Mouse (Mus musculus) small intestine, adult 2 months (tissue): Measurements from ENCODE around the gene Rasl12. TPM values are rescaled to one million over a fixed set of nuclear protein-coding genes. Genes with fewer than 3 reads are reported as not detected.

Source experiments
- H3K27ac ChIP-seq: fragments of 200-500 bp; 2 replicates; pipeline ENCODE4 v1.5.1; 2012; ENCODE audit warnings: low read depth, low read length, control low read depth, inconsistent platforms; ENCODE audit not compliant: insufficient read depth
- H3K27me3 ChIP-seq: fragments of 200-500 bp; 2 replicates; pipeline ENCODE4 v1.6.1; 2012; ENCODE audit warnings: mild to moderate bottlenecking, moderate library complexity, low read length, inconsistent platforms; ENCODE audit not compliant: control insufficient read depth, insufficient read depth
- H3K36me3 ChIP-seq: fragments of 200-500 bp; 2 replicates; pipeline ENCODE4 v1.6.1; 2012; ENCODE audit warnings: mild to moderate bottlenecking, low read length, control low read depth, inconsistent platforms; ENCODE audit not compliant: control insufficient read depth, insufficient read depth
- H3K4me1 ChIP-seq: fragments of 200-500 bp; 2 replicates; pipeline ENCODE4 v1.6.1; 2012; ENCODE audit warnings: low read length, inconsistent platforms, mixed read lengths; ENCODE audit not compliant: control insufficient read depth, insufficient read depth, insufficient read length
- H3K4me3 ChIP-seq: fragments of 200-500 bp; 2 replicates; pipeline ENCODE4 v1.5.1; 2012; ENCODE audit warnings: low read depth, mild to moderate bottlenecking, control low read depth, inconsistent platforms, low read length, moderate library complexity
- CTCF ChIP-seq: fragments of 200-500 bp; IDR thresholded peaks from 2 replicates; pipeline ENCODE4 v1.5.1; 2012; ENCODE audit warnings: low read depth, mild to moderate bottlenecking, control low read depth, inconsistent platforms, low read length, moderate library complexity, mixed read lengths; ENCODE audit not compliant: insufficient replicate concordance, insufficient read length; ENCODE audit errors: extremely low read depth
- POLR2A ChIP-seq: fragments of 200-500 bp; IDR thresholded peaks from 2 replicates; pipeline ENCODE4 v1.6.1; 2012; ENCODE audit warnings: low read depth, mild to moderate bottlenecking, control low read depth, inconsistent platforms, low read length, moderate library complexity
- WGBS: fragments of 180-500 bp; shearing (Covaris S2); methylation state at CpG from one replicate; pipeline ENCODE4 v1.1.7; 2018; 5-methylcytosine and 5-hydroxymethylcytosine counted together
- polyA plus RNA-seq: library from polyadenylated mRNA; depleted of rRNA; stranded (reverse); fragments of >200 nt; gene quantifications from 2 replicates; pipeline ENCODE4 v1.2.3, GENCODE M21; 2012

Gene Rasl12
- polyA plus RNA-seq, 1 experiment, result 1.4 TPM

DNA sequence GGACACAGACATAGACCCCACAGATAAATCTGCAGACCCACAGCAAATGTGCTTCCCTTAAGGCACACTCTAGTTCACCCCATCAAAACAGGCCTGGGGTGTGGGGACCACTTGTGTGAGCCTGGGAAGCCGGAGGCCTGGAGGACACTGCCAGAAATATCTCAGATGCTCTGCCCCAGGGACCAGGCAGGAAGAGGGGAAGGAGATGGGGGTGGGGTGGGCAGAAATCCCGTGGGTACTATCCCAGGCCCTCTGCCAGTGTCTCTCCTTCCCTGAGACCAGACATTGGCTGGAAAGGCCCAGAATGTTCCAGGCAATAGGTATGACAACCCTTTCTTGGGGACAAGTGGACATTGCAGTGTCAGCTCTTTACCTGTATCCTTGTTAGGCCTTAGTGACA, 4.7 kb upstream of the Rasl12 start:
- Histone ChIP-seq H3K36me3 (no peaks in the 10 kb centered on the region), H3K4me1 (peaks cover 13% of the 10 kb centered on the region), H3K4me3 (no peak overlapping the region), H3K27ac (no peak overlapping the region), H3K27me3 (peaks cover 10% of the 10 kb centered on the region; the same call in 1 of the 2 replicates)
- WGBS, result 53% methylated on average over 2 of the region's 2 CpGs
- TF ChIP-seq POLR2A (no peak), CTCF (no peak)

DNA sequence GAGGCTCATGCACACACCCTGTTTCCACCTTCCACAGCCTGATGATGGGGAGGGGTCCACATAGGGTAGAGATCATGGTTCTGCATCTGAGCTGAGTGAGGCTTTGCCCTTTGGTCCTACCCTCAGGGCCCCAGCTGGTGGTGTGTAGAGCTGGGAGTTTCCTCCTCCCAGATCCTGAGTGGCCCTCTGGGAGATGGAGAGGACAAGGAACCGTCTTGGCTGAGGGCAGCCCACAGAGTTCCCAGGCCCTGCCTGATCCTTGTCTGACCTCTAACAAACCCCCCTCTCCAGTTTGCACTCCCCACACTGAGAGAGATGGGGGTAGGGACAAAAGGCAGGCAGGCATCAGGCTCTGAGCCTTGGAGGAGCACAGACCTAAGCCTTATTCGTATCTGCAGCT, 3.9 kb upstream of the Rasl12 start:
- H3K36me3 ChIP-seq, result no peaks in the 10 kb centered on the region
- no peak overlapping the region for H3K27ac ChIP-seq
- no peak for TF ChIP-seq CTCF
- no peak for TF ChIP-seq POLR2A
- peaks cover 10% of the 10 kb centered on the region; the same call in 1 of the 2 replicates for H3K27me3 ChIP-seq
- H3K4me3 ChIP-seq, result no peak overlapping the region
- peaks cover 13% of the 10 kb centered on the region for H3K4me1 ChIP-seq
- WGBS, result 62% methylated on average over 2 of the region's 2 CpGs

DNA sequence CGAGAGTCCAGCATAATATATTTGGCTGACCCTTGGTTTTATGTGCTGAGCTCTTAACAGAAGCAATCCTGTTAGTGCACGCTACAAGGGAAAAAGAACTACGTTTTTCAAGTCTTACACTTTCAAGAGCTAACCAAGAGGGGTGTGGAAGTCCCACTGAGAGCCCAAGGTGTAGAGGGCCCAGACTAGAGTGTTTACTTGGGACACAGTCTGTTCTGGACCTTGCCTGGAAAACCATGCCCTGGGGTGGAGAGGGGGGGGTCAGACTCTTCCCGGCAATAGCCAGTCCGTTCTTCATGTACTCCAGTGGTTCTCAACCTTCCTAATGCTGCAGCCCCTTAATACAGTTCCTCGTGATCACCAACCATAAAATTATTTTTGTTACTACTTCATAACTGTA, 1.6 kb downstream of the Rasl12 start:
- WGBS, result 89% methylated on average over 6 of the region's 6 CpGs
- Histone ChIP-seq H3K27ac (no peak overlapping the region), H3K4me1 (peaks cover 11% of the 10 kb centered on the region), H3K27me3 (no peaks in the 10 kb centered on the region), H3K4me3 (no peak overlapping the region), H3K36me3 (no peaks in the 10 kb centered on the region)
- TF ChIP-seq CTCF, result no peak
- no peak for TF ChIP-seq POLR2A

DNA sequence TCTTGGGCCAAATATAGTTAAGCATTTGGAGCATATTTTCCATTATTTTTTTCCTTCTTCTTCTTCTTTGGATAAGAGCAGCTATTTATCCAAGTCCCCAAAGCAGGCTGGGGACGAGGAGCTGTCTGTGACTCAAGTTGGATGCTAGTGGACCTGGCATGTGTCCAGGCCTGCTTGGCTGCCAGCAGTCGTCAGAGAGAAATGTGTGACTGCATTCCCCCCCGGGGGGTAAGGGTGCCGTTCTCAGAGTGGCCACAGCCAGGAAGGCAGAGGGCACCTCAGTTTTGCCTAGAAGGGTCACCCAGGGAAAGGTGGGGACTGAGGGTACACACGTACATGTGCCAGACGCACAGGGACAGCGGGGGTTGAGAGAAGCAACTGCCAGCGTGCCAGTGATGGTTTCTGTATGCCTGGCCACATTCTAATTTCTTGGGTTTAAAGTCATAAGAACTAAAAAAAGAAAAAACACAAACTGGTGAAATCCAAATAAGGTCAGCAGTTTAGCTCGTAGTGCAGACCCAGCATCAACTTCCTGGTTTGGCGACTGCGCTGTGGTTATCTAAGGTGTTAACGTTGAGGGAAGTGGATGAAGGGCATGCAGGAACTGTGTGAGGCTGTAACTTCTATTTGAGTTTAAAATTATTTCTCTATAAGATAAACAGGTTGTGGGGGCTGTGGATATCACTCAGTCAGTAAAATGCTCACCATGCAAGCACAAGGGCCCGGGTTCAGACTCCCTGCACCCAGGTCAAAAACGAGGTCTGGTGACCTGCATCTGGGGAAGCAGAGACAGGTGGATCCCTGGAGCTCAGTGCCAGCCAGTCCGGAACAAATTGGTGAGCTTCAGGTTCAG, 6.3 kb downstream of the Rasl12 start:
- Histone ChIP-seq H3K4me3 (no peak overlapping the region), H3K4me1 (peaks cover 17% of the 10 kb centered on the region; the same call in 1 of the 2 replicates), H3K36me3 (no peaks in the 10 kb centered on the region), H3K27ac (no peak overlapping the region), H3K27me3 (no peaks in the 10 kb centered on the region)
- WGBS, result 28% methylated on average over 15 of the region's 15 CpGs
- TF ChIP-seq POLR2A, result no peak
- TF ChIP-seq CTCF, result no peak

DNA sequence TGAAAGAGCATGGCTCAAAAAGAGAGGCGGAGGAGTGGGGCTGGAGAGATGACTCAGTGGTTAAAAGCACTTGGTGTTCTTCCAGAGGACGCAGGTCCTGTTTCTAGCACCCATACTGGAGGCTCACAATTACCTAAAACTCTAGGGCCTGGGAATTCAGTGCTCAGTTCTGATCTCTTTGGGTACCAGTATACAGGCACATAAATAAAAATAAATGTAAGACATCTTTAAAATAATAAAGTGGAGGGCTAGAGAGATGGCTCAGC, 6.8 kb downstream of the Rasl12 start:
- Histone ChIP-seq H3K27me3 (no peaks in the 10 kb centered on the region), H3K36me3 (no peaks in the 10 kb centered on the region), H3K4me3 (no peak overlapping the region), H3K4me1 (peaks cover 22% of the 10 kb centered on the region; the same call in 1 of the 2 replicates), H3K27ac (no peak overlapping the region)
- 69% methylated on average over 2 of the region's 2 CpGs for WGBS
- TF ChIP-seq POLR2A (no peak), CTCF (no peak)

DNA sequence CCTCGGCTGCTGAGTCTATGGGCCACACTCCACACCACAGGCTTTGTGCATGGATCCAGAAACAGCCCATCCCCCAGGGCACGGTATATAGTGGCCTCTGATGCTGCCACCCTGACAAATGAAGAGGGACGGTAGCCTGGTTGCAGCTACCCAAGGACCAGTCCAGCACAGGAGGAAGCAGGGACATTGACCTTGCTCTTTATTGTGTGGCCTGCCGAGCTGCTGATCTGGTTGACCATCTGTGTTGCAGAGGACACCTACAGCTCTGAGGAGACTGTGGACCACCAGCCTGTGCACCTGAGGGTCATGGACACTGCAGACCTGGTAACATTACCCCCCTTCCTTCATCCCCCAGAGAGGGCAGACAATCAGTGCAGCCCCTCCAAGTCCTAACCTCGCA, 9.0 kb downstream of the Rasl12 start:
- Histone ChIP-seq H3K36me3 (peaks cover 13% of the 10 kb centered on the region), H3K27me3 (no peaks in the 10 kb centered on the region), H3K4me1 (peaks cover 27% of the 10 kb centered on the region; the same call in 1 of the 2 replicates), H3K27ac (no peak overlapping the region), H3K4me3 (no peak overlapping the region)
- WGBS, result 88% methylated on average over 5 of the region's 5 CpGs
- TF ChIP-seq POLR2A (no peak), CTCF (no peak)

DNA sequence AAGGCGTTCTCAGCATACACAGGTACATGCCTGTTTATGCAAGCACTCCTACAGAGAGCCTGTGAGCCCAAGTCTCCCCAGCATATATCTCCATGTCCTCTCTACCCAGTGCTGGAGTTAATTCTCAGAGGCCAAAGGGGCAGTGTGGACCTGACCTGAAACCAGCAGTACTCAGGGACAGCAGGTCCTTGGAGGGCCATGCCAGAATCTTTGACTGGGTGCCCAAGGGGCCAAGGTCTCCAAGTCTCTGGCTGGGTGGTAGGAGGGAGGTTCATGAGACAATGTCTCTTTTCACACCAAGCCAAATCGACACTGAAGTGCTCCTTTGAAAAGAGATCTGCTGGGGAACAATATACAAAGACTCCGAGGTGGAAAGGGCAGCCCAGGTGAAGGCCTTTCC, 9.6 kb downstream of the Rasl12 start:
- 82% methylated on average over 3 of the region's 3 CpGs for WGBS
- TF ChIP-seq CTCF, result no peak
- TF ChIP-seq POLR2A, result no peak
- H3K27ac ChIP-seq, result peak overlapping the region; percentile 85

DNA sequence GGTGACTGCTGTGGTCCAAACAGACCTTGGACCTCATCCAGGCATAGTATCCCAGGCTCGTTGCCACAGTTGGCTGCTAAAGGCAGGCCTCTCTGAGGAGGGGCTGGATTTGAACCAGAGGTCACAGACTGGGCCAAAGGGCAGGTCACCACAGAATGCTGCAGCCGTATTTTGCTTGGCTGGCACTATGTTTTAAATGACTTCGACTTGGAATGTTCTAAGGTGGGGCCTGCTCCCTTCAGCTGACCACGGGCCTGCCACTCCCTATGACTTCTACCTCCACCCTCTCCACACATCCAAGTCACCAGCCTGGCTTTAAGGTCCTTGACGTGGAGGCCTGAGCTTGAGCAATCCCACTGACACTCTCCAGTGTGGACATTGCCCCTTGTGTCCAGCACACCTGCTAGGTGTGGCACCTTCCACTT, 10.6 kb downstream of the Rasl12 start:
- no peak overlapping the region for H3K4me3 ChIP-seq
- H3K4me1 ChIP-seq, result peaks cover 27% of the 10 kb centered on the region; the same call in 1 of the 2 replicates
- 35% methylated on average over 5 of the region's 5 CpGs for WGBS
- TF ChIP-seq CTCF (no peak), POLR2A (no peak)
- no peaks in the 10 kb centered on the region for H3K27me3 ChIP-seq
- peak overlapping the region; percentile 85 for H3K27ac ChIP-seq
- H3K36me3 ChIP-seq, result peaks cover 26% of the 10 kb centered on the region

More for the DNA sequence above, 9.6 kb downstream of the Rasl12 start:
- Histone ChIP-seq H3K27me3 (no peaks in the 10 kb centered on the region), H3K4me1 (peaks cover 27% of the 10 kb centered on the region; the same call in 1 of the 2 replicates), H3K36me3 (peaks cover 18% of the 10 kb centered on the region), H3K4me3 (no peak overlapping the region)
